Mouse (Mus musculus): ENCODE results near the gene Nedd4. TPM values are rescaled to one million over a fixed set of nuclear protein-coding genes. Genes with fewer than 3 reads are reported as not detected.
A peak's percentile ranks its signal among the peaks of the same experiment; 100 is the strongest.

Nedd4 gene
- polyA plus RNA-seq, 1 experiment, result 26.9 TPM

DNA sequence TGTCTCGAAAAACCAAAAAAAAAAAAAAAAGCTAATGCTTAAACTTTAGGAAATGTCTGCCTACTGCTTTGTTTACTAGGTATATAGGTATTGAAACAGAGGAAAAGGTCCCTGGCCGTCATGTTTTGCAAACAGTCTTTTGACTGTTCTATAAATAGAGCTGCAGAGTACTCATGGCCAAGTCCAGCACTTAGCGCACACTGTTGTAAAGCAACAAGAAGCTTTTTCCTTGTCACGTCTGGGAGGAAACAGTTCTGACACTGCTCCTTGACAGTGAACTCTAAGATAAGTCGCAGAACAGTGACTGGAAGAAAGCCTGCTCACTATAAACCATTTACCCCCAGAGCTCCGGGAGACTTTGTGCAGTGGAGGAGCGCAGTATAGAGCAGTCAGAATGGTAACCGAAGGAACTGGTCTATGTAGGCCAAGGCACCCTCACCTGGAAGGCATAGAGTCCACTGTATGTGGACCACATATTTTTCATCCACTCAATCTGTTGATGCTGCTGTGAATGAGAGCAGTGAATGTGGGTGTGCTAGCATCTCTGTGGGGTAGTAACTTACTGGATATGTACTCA lies 19.6 kb downstream of the Nedd4 start:
- no peak for TF ChIP-seq CTCF (IDR thresholded peaks at IDR 0.05; ENCODE audit: control insufficient read depth, insufficient read depth, insufficient replicate concordance, low read depth, low read length)
- Histone ChIP-seq H3K27ac (ENCODE audit: control insufficient read depth, insufficient read depth, low read depth, low read length) (no peak overlapping the region), H3K4me1 (ENCODE audit: control insufficient read depth, insufficient read depth, low read length) (no peaks in the 10 kb centered on the region), H3K27me3 (ENCODE audit: control insufficient read depth, insufficient read depth, low read length) (no peaks in the 10 kb centered on the region), H3K36me3 (ENCODE audit: control insufficient read depth, insufficient read depth, low read length) (no peaks in the 10 kb centered on the region; the same call in 1 of the 2 replicates), H3K4me3 (ENCODE audit: control insufficient read depth, low read depth, low read length) (no peak overlapping the region)

DNA sequence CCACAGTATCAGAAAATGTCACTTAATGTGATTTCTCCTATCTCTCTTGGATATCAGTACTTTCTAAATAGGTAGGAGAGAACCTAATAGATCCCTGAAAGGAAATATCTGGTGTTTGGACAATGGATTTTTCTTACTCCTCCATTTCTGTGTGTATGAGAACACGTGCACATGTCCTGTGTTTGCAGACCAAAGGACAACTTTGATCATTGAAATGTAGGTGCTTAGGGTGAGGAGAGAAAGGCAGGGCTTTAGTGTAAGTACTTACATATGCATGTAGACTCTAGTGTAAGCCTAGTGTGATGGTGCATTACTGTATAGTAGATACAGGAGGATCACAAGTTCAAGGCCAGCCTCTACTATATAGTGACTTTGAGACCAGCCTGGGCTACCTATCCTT lies 21.1 kb downstream of the Nedd4 start:
- Histone ChIP-seq H3K4me3 (ENCODE audit: control insufficient read depth, low read depth, low read length) (no peak overlapping the region), H3K27me3 (ENCODE audit: control insufficient read depth, insufficient read depth, low read length) (no peaks in the 10 kb centered on the region), H3K27ac (ENCODE audit: control insufficient read depth, insufficient read depth, low read depth, low read length) (no peak overlapping the region), H3K36me3 (ENCODE audit: control insufficient read depth, insufficient read depth, low read length) (no peaks in the 10 kb centered on the region; the same call in 1 of the 2 replicates), H3K4me1 (ENCODE audit: control insufficient read depth, insufficient read depth, low read length) (no peaks in the 10 kb centered on the region)
- no peak for TF ChIP-seq POLR2A (IDR thresholded peaks at IDR 0.05; ENCODE audit: control insufficient read depth, low read depth, low read length)
- TF ChIP-seq CTCF (IDR thresholded peaks at IDR 0.05; ENCODE audit: control insufficient read depth, insufficient read depth, insufficient replicate concordance, low read depth, low read length), result no peak

DNA sequence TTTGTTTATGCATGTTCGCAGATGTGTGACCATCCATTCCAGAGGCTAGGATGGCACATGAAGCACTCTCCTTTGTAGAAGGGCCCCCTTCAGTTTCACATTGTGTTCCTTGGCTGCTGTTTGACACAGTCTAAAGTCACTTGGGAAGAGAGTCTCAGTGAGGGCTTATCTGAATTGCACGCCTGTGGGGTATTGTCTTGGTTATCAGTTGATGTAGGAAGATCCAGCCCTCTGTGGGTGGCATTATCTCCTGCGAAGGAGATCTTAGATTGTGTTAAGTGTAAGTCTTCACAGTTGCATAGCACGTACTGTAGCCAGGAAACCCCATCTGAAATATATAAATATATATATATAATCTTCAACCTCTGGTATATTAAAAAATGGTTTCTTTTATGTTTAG lies 23.1 kb downstream of the Nedd4 start:
- no peak overlapping the region for H3K27ac ChIP-seq (ENCODE audit: control insufficient read depth, insufficient read depth, low read depth, low read length)
- no peaks in the 10 kb centered on the region for H3K27me3 ChIP-seq (ENCODE audit: control insufficient read depth, insufficient read depth, low read length)
- no peak for TF ChIP-seq CTCF (IDR thresholded peaks at IDR 0.05; ENCODE audit: control insufficient read depth, insufficient read depth, insufficient replicate concordance, low read depth, low read length)
- TF ChIP-seq POLR2A (IDR thresholded peaks at IDR 0.05; ENCODE audit: control insufficient read depth, low read depth, low read length), result no peak
- H3K4me3 ChIP-seq (ENCODE audit: control insufficient read depth, low read depth, low read length), result no peak overlapping the region
- no peaks in the 10 kb centered on the region; the same call in 1 of the 2 replicates for H3K36me3 ChIP-seq (ENCODE audit: control insufficient read depth, insufficient read depth, low read length)
- no peaks in the 10 kb centered on the region for H3K4me1 ChIP-seq (ENCODE audit: control insufficient read depth, insufficient read depth, low read length)

DNA sequence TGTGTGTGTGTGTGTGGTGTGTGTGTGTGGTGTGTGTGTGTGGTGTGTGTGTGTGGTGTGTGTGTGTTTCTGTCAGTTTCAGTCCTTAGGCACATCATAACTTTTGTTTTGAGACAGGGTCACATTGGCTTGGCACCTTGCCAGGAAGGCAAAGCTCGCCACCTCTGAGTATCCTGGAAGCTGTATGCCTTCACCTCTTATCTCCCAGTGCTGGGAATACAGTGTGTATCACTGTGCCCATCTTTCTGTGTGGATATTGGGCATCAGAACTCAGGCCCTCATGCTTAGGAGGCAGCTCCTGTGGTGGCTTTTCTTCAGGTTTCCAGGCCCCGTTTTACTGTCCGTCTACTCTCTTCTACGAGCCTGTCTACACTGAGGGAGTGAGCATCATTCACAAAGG lies 24.4 kb downstream of the Nedd4 start:
- Histone ChIP-seq H3K27ac (ENCODE audit: control insufficient read depth, insufficient read depth, low read depth, low read length) (peak overlapping the region; percentile 26; the same call in 1 of the 2 replicates), H3K4me3 (ENCODE audit: control insufficient read depth, low read depth, low read length) (no peak overlapping the region), H3K4me1 (ENCODE audit: control insufficient read depth, insufficient read depth, low read length) (no peaks in the 10 kb centered on the region), H3K27me3 (ENCODE audit: control insufficient read depth, insufficient read depth, low read length) (no peaks in the 10 kb centered on the region), H3K36me3 (ENCODE audit: control insufficient read depth, insufficient read depth, low read length) (no peaks in the 10 kb centered on the region; the same call in 1 of the 2 replicates)
- TF ChIP-seq CTCF (IDR thresholded peaks at IDR 0.05; ENCODE audit: control insufficient read depth, insufficient read depth, insufficient replicate concordance, low read depth, low read length) (no peak), POLR2A (IDR thresholded peaks at IDR 0.05; ENCODE audit: control insufficient read depth, low read depth, low read length) (no peak)

DNA sequence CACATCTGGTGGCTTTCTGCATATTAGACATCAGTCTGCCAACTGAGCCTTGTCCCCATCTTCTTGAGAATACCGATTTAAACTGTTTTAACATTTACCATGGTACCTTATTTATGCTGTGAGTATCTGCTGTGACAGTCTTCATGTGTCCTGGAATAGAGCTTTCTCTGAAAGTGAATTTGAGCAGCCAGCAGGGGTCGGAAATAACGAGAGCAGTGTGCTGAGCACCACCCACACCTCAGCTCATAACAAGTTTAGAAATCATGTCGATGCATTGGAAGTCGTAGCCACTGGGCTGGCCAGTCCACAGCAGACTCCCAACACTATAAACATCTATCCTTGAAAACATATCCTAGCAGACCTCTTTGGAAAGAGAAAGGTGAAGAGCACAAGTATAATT lies 27.4 kb downstream of the Nedd4 start:
- Histone ChIP-seq H3K4me1 (ENCODE audit: control insufficient read depth, insufficient read depth, low read length) (no peaks in the 10 kb centered on the region; the same call in 1 of the 2 replicates), H3K36me3 (ENCODE audit: control insufficient read depth, insufficient read depth, low read length) (no peaks in the 10 kb centered on the region; the same call in 1 of the 2 replicates), H3K27ac (ENCODE audit: control insufficient read depth, insufficient read depth, low read depth, low read length) (no peak overlapping the region), H3K4me3 (ENCODE audit: control insufficient read depth, low read depth, low read length) (no peak overlapping the region), H3K27me3 (ENCODE audit: control insufficient read depth, insufficient read depth, low read length) (no peaks in the 10 kb centered on the region)
- TF ChIP-seq CTCF (IDR thresholded peaks at IDR 0.05; ENCODE audit: control insufficient read depth, insufficient read depth, insufficient replicate concordance, low read depth, low read length), result no peak
- no peak for TF ChIP-seq POLR2A (IDR thresholded peaks at IDR 0.05; ENCODE audit: control insufficient read depth, low read depth, low read length)

DNA sequence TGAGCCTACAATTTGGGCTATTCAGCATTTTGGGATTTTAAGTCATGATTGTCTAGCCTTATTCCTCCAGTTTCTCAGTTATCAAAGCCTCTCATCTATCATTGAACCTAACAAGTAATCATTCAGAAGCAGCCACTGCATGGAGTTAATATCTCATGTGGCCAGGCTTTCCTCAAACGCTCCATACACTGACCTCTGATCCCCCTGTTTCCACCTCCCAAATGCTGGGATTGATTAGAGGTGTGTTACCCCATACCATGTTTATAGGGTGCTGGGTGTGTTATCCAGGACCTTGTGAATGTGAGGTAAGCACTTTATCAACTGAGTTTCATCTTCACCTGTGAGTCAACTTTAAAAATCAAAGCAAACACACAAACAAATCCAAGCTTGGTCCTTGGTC lies 28.7 kb downstream of the Nedd4 start:
- H3K27ac ChIP-seq (ENCODE audit: control insufficient read depth, insufficient read depth, low read depth, low read length), result no peak overlapping the region
- H3K27me3 ChIP-seq (ENCODE audit: control insufficient read depth, insufficient read depth, low read length), result no peaks in the 10 kb centered on the region
- TF ChIP-seq CTCF (IDR thresholded peaks at IDR 0.05; ENCODE audit: control insufficient read depth, insufficient read depth, insufficient replicate concordance, low read depth, low read length), result no peak
- TF ChIP-seq POLR2A (IDR thresholded peaks at IDR 0.05; ENCODE audit: control insufficient read depth, low read depth, low read length), result no peak
- H3K36me3 ChIP-seq (ENCODE audit: control insufficient read depth, insufficient read depth, low read length), result no peaks in the 10 kb centered on the region; the same call in 1 of the 2 replicates
- H3K4me3 ChIP-seq (ENCODE audit: control insufficient read depth, low read depth, low read length), result no peak overlapping the region
- no peaks in the 10 kb centered on the region; the same call in 1 of the 2 replicates for H3K4me1 ChIP-seq (ENCODE audit: control insufficient read depth, insufficient read depth, low read length)

DNA sequence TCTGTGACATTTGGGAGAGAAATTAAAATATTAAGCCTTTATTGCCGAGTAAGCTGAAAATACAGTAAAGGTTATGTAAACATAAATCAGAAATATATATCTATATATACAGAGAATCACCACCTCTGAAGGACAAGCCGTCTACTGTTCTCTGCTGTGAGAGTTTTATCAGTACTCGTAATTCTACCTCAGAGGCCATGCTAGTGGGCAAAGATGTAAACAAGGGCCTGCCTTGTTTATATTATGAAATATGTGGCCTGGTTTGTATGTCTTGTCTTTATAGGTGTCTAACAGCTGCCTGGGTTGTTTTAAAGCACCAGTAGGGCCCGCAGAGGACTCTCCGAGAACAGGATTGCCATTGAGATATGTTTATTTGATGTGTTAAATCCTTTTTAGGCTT lies 29.8 kb downstream of the Nedd4 start:
- H3K36me3 ChIP-seq (ENCODE audit: control insufficient read depth, insufficient read depth, low read length), result no peaks in the 10 kb centered on the region; the same call in 1 of the 2 replicates
- no peak overlapping the region for H3K4me3 ChIP-seq (ENCODE audit: control insufficient read depth, low read depth, low read length)
- TF ChIP-seq POLR2A (IDR thresholded peaks at IDR 0.05; ENCODE audit: control insufficient read depth, low read depth, low read length) (no peak), CTCF (IDR thresholded peaks at IDR 0.05; ENCODE audit: control insufficient read depth, insufficient read depth, insufficient replicate concordance, low read depth, low read length) (no peak)
- H3K4me1 ChIP-seq (ENCODE audit: control insufficient read depth, insufficient read depth, low read length), result no peaks in the 10 kb centered on the region; the same call in 1 of the 2 replicates
- no peaks in the 10 kb centered on the region for H3K27me3 ChIP-seq (ENCODE audit: control insufficient read depth, insufficient read depth, low read length)
- no peak overlapping the region for H3K27ac ChIP-seq (ENCODE audit: control insufficient read depth, insufficient read depth, low read depth, low read length)
